Mouse (Mus musculus) ES-Bruce4 (cell line): Measurements from ENCODE around the gene Fmnl2.

Experiments used
- CTCF ChIP-seq: IDR thresholded peaks from one replicate; pipeline ENCODE4 v1.8.1; 2011; ENCODE audit warnings: low read depth, low read length
- POLR2A ChIP-seq: IDR thresholded peaks from one replicate; pipeline ENCODE4 v1.8.1; 2011; ENCODE audit warnings: low read length; ENCODE audit not compliant: insufficient read depth

DNA sequence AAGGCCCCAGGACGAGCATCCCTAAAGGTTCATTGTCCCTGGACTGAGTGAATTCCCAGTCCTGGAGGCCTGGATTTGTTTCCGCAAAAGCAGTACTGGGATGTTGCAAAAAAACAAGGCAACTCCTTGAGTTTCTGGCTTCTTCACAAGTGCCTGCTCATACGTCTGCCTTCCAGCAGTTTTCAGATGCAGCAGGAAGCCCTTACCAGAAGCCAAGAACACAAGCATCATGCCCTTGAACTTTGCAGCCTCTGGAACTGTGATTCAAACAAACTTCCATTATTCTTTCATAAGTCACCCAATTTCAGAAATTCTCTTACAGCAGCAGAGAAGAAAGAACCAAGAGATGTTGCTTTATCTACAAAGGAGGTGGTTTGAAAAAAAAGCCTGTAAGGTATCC, 21.9 kb upstream of the Fmnl2 start:
- TF ChIP-seq CTCF (no peak), POLR2A (no peak)
